Mouse (Mus musculus) adrenal gland, postnatal 14 days (tissue): ENCODE results near the gene Retreg3. TPM values are rescaled to one million over a fixed set of nuclear protein-coding genes. Genes with fewer than 3 reads are reported as not detected.
"Not testable (repeated sequence)": the region's sequence is repeated elsewhere in the genome, so short reads cannot be mapped to it uniquely, and the experiment has no call there.

Experiments
- DNase-seq: peaks from one replicate; pipeline ENCODE4 v3.0.0; 2021; ENCODE audit warnings: mixed read lengths
- total RNA-seq: library from RNA; stranded (reverse); gene quantifications from 2 replicates; pipeline ENCODE4 v1.2.3, GENCODE M21; 2021

The Retreg3 gene
- total RNA-seq, 1 experiment from 2014 or later: 53.7 TPM

GRCm38 (mm10) chr11:101149178-101150105, 29.7 kb upstream of the Retreg3 start:
- peak; percentile 72 for DNase-seq

- no peak for DNase-seq
Observed at GRCm38 (mm10) chr11:101148751-101149150, 29.1 kb upstream of the Retreg3 start.

- no peak for DNase-seq
Observed at GRCm38 (mm10) chr11:101146377-101146776, 26.7 kb upstream of the Retreg3 start.

- DNase-seq: peak; percentile 61
Observed at GRCm38 (mm10) chr11:101143338-101144225, 23.9 kb upstream of the Retreg3 start.

GRCm38 (mm10) chr11:101142215-101142967, 22.7 kb upstream of the Retreg3 start:
- no peak for DNase-seq

GRCm38 (mm10) chr11:101141088-101141487, 21.4 kb upstream of the Retreg3 start:
- DNase-seq: no peak

GRCm38 (mm10) chr11:101140164-101140819, 20.6 kb upstream of the Retreg3 start:
- no peak for DNase-seq

- DNase-seq: peak; percentile 72
Observed at GRCm38 (mm10) chr11:101138536-101139181, 19.0 kb upstream of the Retreg3 start.

GRCm38 (mm10) chr11:101137000-101137399, 17.3 kb upstream of the Retreg3 start:
- no peak for DNase-seq

- peak; percentile 74 for DNase-seq
Observed at GRCm38 (mm10) chr11:101134217-101134865, 14.6 kb upstream of the Retreg3 start.

- peak; percentile 39 for DNase-seq
Observed at GRCm38 (mm10) chr11:101133037-101133436, 13.3 kb upstream of the Retreg3 start.

GRCm38 (mm10) chr11:101131701-101132100, 12.0 kb upstream of the Retreg3 start:
- DNase-seq: peak; percentile 72

GRCm38 (mm10) chr11:101131187-101131586, 11.5 kb upstream of the Retreg3 start:
- peak; percentile 37 for DNase-seq

- peak; percentile 61 for DNase-seq
Observed at GRCm38 (mm10) chr11:101130056-101130756, 10.5 kb upstream of the Retreg3 start.

GRCm38 (mm10) chr11:101128996-101129577, 9.4 kb upstream of the Retreg3 start:
- peak; percentile 51 for DNase-seq

- peak; percentile 60 for DNase-seq
Observed at GRCm38 (mm10) chr11:101127075-101127474, 7.4 kb upstream of the Retreg3 start.

GRCm38 (mm10) chr11:101125008-101125407, 5.3 kb upstream of the Retreg3 start:
- DNase-seq: not testable (repeated sequence)

GRCm38 (mm10) chr11:101124494-101124893, 4.8 kb upstream of the Retreg3 start:
- not testable (repeated sequence) for DNase-seq

GRCm38 (mm10) chr11:101120545-101121188, 974 bp upstream of the Retreg3 start:
- no peak for DNase-seq
